Mouse (Mus musculus): ENCODE results near the gene Cdh4. TPM values are rescaled to one million over a fixed set of nuclear protein-coding genes. Genes with fewer than 3 reads are reported as not detected.

The Cdh4 gene
- polyA plus RNA-seq, 1 experiment from 2014 or later = 1.1 TPM

DNA sequence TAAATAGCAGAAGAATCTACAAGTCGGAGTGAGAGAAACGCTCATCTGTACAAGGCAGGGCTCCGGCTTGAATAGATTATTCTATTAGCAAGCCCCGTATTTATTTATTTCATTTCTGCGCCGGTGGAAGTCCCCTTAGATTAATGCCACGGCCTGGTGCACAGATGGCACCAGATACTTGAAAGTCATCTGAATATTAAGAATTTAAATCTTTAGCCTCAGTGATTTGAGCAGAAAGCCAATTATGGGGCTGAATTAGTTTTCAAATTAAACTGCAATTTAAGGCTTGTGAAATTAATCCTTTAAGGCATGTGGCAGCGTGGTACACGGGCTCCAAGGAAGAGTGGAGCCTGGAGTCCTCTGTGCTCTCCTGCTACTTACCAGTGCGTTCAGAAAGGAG is 411.7 kb downstream of the Cdh4 start:
- no peak overlapping the region for H3K27ac ChIP-seq (ENCODE audit: poor library complexity, severe bottlenecking)
- no peaks in the 10 kb centered on the region; the same call in none of the 2 replicates for H3K27me3 ChIP-seq (replicated peaks)
- ATAC-seq (ENCODE audit: insufficient number of reproducible peaks, low FRiP score) = no peak
- WGBS = 84% methylated on average over 10 of the region's 10 CpGs
- no peak overlapping the region for H3K9ac ChIP-seq
- 0 out of 2 replicates have a peak, but pooled peaks cover 5% of the 10 kb centered on the region for H3K4me1 ChIP-seq (replicated peaks)
- no peaks in the 10 kb centered on the region for H3K9me3 ChIP-seq (replicated peaks)
- no peak overlapping the region for H3K4me3 ChIP-seq
- H3K36me3 ChIP-seq = no peaks in the 10 kb centered on the region
- H3K4me2 ChIP-seq = no peak overlapping the region

DNA sequence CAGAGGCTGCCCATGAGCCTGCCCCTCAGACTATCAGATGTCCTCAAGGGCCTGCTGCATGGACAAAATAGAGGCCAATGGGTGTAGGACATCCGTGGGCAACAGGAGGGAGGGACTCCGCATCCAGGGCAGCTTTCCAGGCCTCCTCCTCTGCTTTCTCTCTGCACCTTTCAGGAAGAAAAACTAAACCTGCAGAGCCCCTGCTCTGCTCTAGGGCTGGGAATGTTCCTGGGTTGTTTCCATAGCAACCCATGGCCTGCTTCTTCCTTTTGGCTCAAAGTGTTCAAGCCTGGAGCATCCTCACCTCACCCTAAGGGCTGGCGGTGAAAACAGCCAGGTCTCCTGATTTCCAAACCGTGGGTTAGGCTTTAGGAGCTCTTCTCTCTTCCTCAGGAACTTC is 414.9 kb downstream of the Cdh4 start:
- H3K36me3 ChIP-seq = no peaks in the 10 kb centered on the region
- no peak for ATAC-seq (ENCODE audit: insufficient number of reproducible peaks, low FRiP score)
- 0 out of 2 replicates have a peak, but pooled peaks cover under 1% of the 10 kb centered on the region for H3K4me1 ChIP-seq (replicated peaks)
- H3K9me3 ChIP-seq (replicated peaks) = no peaks in the 10 kb centered on the region
- H3K9ac ChIP-seq = no peak overlapping the region
- no peak overlapping the region for H3K4me2 ChIP-seq
- H3K27ac ChIP-seq (ENCODE audit: poor library complexity, severe bottlenecking) = no peak overlapping the region
- no peaks in the 10 kb centered on the region; the same call in none of the 2 replicates for H3K27me3 ChIP-seq (replicated peaks)
- 53% methylated on average over 4 of the region's 4 CpGs for WGBS
- H3K4me3 ChIP-seq = no peak overlapping the region

DNA sequence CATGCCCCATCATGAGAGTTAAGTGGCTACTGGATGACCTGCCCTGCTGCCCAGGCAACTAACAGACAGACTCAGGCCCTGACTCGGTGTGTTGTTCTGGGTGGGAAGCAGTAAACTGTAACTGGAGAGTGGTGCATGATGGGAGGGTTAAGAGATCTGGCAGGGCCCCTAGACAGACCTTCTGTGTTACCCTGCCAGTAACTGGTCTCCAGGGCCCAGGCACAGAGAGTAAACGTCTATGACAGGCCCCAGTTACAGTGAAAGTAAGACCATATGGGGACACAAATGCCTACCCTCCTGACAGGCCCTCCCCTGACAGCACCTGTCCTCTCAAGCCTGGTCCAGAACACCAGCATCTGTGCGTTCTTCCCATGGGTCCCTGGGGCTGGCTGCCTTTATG is 420.4 kb downstream of the Cdh4 start:
- no peak overlapping the region for H3K4me2 ChIP-seq
- H3K27ac ChIP-seq (ENCODE audit: poor library complexity, severe bottlenecking) = no peak overlapping the region
- H3K9me3 ChIP-seq (replicated peaks) = no peaks in the 10 kb centered on the region
- H3K9ac ChIP-seq = no peak overlapping the region
- no peak for ATAC-seq (ENCODE audit: insufficient number of reproducible peaks, low FRiP score)
- no peaks in the 10 kb centered on the region; the same call in 1 of the 2 replicates for H3K27me3 ChIP-seq (replicated peaks)
- WGBS = 79% methylated on average over 3 of the region's 3 CpGs
- 0 out of 2 replicates have a peak, but pooled peaks cover 3% of the 10 kb centered on the region for H3K4me1 ChIP-seq (replicated peaks)
- no peaks in the 10 kb centered on the region for H3K36me3 ChIP-seq
- no peak overlapping the region for H3K4me3 ChIP-seq

DNA sequence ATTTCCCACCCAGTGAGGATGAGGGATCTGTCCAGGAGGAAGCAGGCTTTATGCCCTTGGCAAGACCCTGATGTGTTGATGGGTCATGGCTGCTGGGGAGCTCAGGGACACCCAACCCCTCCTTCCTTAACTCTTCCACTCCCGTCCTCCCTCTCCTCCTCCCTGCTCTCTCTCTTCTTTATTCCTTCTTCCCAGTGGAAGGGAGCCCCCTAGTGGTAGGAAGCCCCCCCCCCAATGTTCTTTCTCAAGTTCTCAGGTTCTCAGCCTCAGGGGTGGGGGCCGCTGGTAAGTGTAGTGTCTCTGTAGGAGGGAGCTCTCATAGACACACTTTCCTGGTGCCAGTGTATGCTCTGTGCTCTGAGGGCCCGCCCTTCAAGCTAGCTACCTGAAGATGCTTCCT is 421.0 kb downstream of the Cdh4 start:
- no peaks in the 10 kb centered on the region for H3K9me3 ChIP-seq (replicated peaks)
- no peak for ATAC-seq (ENCODE audit: insufficient number of reproducible peaks, low FRiP score)
- 65% methylated on average over 3 of the region's 3 CpGs for WGBS
- H3K36me3 ChIP-seq = no peaks in the 10 kb centered on the region
- H3K27me3 ChIP-seq (replicated peaks) = no peaks in the 10 kb centered on the region; the same call in 1 of the 2 replicates
- no peak overlapping the region for H3K4me2 ChIP-seq
- no peak overlapping the region for H3K4me3 ChIP-seq
- H3K27ac ChIP-seq (ENCODE audit: poor library complexity, severe bottlenecking) = no peak overlapping the region
- peaks cover 9% of the 10 kb centered on the region; the same call in 1 of the 2 replicates for H3K4me1 ChIP-seq (replicated peaks)
- H3K9ac ChIP-seq = no peak overlapping the region

- H3K4me3 ChIP-seq = no peak overlapping the region
- ATAC-seq (ENCODE audit: insufficient number of reproducible peaks, low FRiP score) = no peak
- no peak overlapping the region for H3K9ac ChIP-seq
- H3K27ac ChIP-seq (ENCODE audit: poor library complexity, severe bottlenecking) = no peak overlapping the region
- no peaks in the 10 kb centered on the region for H3K9me3 ChIP-seq (replicated peaks)
- no peaks in the 10 kb centered on the region for H3K27me3 ChIP-seq (replicated peaks)
- WGBS = 67% methylated on average over 5 of the region's 5 CpGs
- H3K4me1 ChIP-seq (replicated peaks) = peaks cover 9% of the 10 kb centered on the region; the same call in 1 of the 2 replicates
- no peaks in the 10 kb centered on the region for H3K36me3 ChIP-seq
- no peak overlapping the region for H3K4me2 ChIP-seq
Measured at GRCm38 (mm10) chr2:179865097-179865496, 422.9 kb downstream of the Cdh4 start.

- WGBS = 46% methylated on average over 3 of the region's 3 CpGs
- ATAC-seq (ENCODE audit: insufficient number of reproducible peaks, low FRiP score) = no peak
- Histone ChIP-seq H3K36me3 (no peaks in the 10 kb centered on the region), H3K27ac (ENCODE audit: poor library complexity, severe bottlenecking) (no peak overlapping the region), H3K27me3 (replicated peaks) (no peaks in the 10 kb centered on the region), H3K4me2 (no peak overlapping the region), H3K4me3 (no peak overlapping the region), H3K9ac (no peak overlapping the region), H3K9me3 (replicated peaks) (no peaks in the 10 kb centered on the region), H3K4me1 (replicated peaks) (peaks cover 9% of the 10 kb centered on the region; the same call in 1 of the 2 replicates)
Measured at GRCm38 (mm10) chr2:179867669-179868068, 425.4 kb downstream of the Cdh4 start.

- no peak for ATAC-seq (ENCODE audit: insufficient number of reproducible peaks, low FRiP score)
- Histone ChIP-seq H3K4me2 (no peak overlapping the region), H3K36me3 (no peaks in the 10 kb centered on the region), H3K9me3 (replicated peaks) (no peaks in the 10 kb centered on the region), H3K9ac (no peak overlapping the region), H3K4me3 (no peak overlapping the region), H3K27ac (ENCODE audit: poor library complexity, severe bottlenecking) (no peak overlapping the region), H3K4me1 (replicated peaks) (peaks cover 9% of the 10 kb centered on the region; the same call in 1 of the 2 replicates), H3K27me3 (replicated peaks) (no peaks in the 10 kb centered on the region)
- WGBS = 18% methylated on average over 2 of the region's 2 CpGs
Measured at GRCm38 (mm10) chr2:179869871-179870270, 427.6 kb downstream of the Cdh4 start.

- Histone ChIP-seq H3K4me1 (replicated peaks) (peaks cover 5% of the 10 kb centered on the region; the same call in 1 of the 2 replicates), H3K4me2 (no peak overlapping the region), H3K4me3 (no peak overlapping the region), H3K9ac (no peak overlapping the region), H3K9me3 (replicated peaks) (no peaks in the 10 kb centered on the region), H3K27ac (ENCODE audit: poor library complexity, severe bottlenecking) (no peak overlapping the region), H3K36me3 (no peaks in the 10 kb centered on the region), H3K27me3 (replicated peaks) (peaks cover 7% of the 10 kb centered on the region; the same call in 1 of the 2 replicates)
- ATAC-seq (ENCODE audit: insufficient number of reproducible peaks, low FRiP score) = no peak
- 60% methylated on average over 5 of the region's 5 CpGs for WGBS
Measured at GRCm38 (mm10) chr2:179872724-179873123, 430.5 kb downstream of the Cdh4 start.

GRCm38 (mm10) chr2:179873315-179873714 is 431.1 kb downstream of the Cdh4 start:
- no peaks in the 10 kb centered on the region for H3K4me1 ChIP-seq (replicated peaks)
- WGBS = 47% methylated on average over 5 of the region's 5 CpGs
- H3K9me3 ChIP-seq (replicated peaks) = no peaks in the 10 kb centered on the region
- peaks cover 7% of the 10 kb centered on the region; the same call in 1 of the 2 replicates for H3K27me3 ChIP-seq (replicated peaks)
- H3K4me3 ChIP-seq = no peak overlapping the region
- ATAC-seq (ENCODE audit: insufficient number of reproducible peaks, low FRiP score) = 0 out of 2 replicates have a peak, but pooled peaks have one; percentile 5
- H3K4me2 ChIP-seq = no peak overlapping the region
- no peaks in the 10 kb centered on the region for H3K36me3 ChIP-seq
- no peak overlapping the region for H3K27ac ChIP-seq (ENCODE audit: poor library complexity, severe bottlenecking)
- no peak overlapping the region for H3K9ac ChIP-seq

DNA sequence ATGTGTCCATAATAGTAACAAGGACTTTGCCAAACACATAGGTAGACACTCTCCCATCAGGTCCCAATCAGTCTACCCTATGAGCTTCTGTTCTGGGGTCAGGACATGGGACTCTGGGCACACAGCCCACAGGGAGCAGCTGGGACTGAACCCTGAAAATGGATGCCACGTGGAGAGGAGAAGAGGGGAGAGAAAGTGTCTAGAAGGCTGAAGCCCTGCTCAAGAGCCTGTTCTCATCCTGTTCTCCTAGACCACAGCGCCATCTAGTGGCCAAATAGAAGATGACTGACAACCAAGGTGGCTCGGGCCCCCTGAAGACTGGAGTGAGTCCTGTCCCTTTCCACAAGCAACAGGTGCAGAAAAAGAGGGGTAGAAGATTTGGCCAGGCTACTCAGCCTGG is 432.9 kb downstream of the Cdh4 start:
- H3K4me2 ChIP-seq = no peak overlapping the region
- no peaks in the 10 kb centered on the region for H3K4me1 ChIP-seq (replicated peaks)
- 6% methylated on average over 3 of the region's 3 CpGs for WGBS
- H3K36me3 ChIP-seq = no peaks in the 10 kb centered on the region
- no peak overlapping the region for H3K4me3 ChIP-seq
- no peak overlapping the region for H3K9ac ChIP-seq
- H3K27ac ChIP-seq (ENCODE audit: poor library complexity, severe bottlenecking) = no peak overlapping the region
- H3K9me3 ChIP-seq (replicated peaks) = no peaks in the 10 kb centered on the region
- no peak for ATAC-seq (ENCODE audit: insufficient number of reproducible peaks, low FRiP score)
- peaks cover 7% of the 10 kb centered on the region; the same call in 1 of the 2 replicates for H3K27me3 ChIP-seq (replicated peaks)

DNA sequence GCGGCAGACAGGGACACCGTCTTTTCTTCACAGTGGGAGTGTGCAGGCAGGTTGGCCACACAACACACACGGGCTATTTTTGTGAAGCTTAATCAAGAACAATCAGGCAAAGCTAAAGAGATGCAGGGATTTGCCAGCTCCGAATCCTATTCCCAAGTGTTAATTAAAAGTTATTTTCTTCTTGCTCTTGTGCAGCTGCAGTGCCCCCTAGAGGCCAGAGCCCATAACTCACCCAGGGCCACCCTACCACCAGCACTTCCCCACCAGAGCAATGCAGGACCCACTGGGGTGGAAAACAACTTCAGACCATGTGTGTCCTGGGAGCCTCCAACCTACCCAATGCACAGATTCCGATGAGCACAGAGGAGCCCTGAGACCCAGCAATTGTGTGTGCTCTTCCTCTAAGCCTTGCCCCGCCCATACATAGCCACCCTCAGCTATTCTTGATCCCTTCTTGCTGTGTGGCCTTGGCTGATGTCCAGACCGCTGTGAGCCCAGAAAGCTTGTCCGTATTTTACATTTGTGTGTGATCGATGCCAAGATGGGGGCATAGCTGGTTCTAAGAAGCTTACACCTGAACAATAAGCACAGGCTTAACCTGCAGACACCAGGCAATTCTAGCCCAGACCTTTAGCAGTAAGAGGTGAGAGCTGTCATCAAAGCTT is 435.5 kb downstream of the Cdh4 start:
- peaks cover 7% of the 10 kb centered on the region; the same call in 1 of the 2 replicates for H3K27me3 ChIP-seq (replicated peaks)
- no peaks in the 10 kb centered on the region for H3K9me3 ChIP-seq (replicated peaks)
- H3K27ac ChIP-seq (ENCODE audit: poor library complexity, severe bottlenecking) = no peak overlapping the region
- whole genome bisulfite sequencing = 67% methylated on average over 9 of the region's 9 CpGs
- H3K4me3 ChIP-seq = no peak overlapping the region
- no peak overlapping the region for H3K4me2 ChIP-seq
- H3K4me1 ChIP-seq (replicated peaks) = no peaks in the 10 kb centered on the region
- no peaks in the 10 kb centered on the region for H3K36me3 ChIP-seq
- no peak for ATAC-seq (ENCODE audit: insufficient number of reproducible peaks, low FRiP score)
- H3K9ac ChIP-seq = no peak overlapping the region
